Mouse (Mus musculus): ENCODE results near the gene Ccdc70.
"Not testable (repeated sequence)": the region's sequence is repeated elsewhere in the genome, so short reads cannot be mapped to it uniquely, and the experiment has no call there.

Ccdc70 gene

GRCm38 (mm10) chr8:21969475-21969874 lies at the start of gene Ccdc70:
Gene Ccdc70 (plus strand): TSS chr8:21969775.
- no peak for DNase-seq

GRCm38 (mm10) chr8:21930754-21931153 lies 38.8 kb upstream of the Ccdc70 start:
- DNase-seq, result not testable (repeated sequence)

GRCm38 (mm10) chr8:21932610-21933009 lies 37.0 kb upstream of the Ccdc70 start, which contains the start of gene Defb15:
Gene Defb15 (minus strand): TSS chr8:21932710.
- no peak for DNase-seq

- DNase-seq, result not testable (repeated sequence)
These were observed 31.5 kb upstream of the Ccdc70 start, which contains the start of gene Defb35 for GRCm38 (mm10) chr8:21938052-21938451. Gene Defb35 (plus strand): TSS chr8:21938352.

GRCm38 (mm10) chr8:21946462-21946861 lies 23.1 kb upstream of the Ccdc70 start, which contains the start of gene Defb13:
Gene Defb13 (plus strand): TSS chr8:21946762.
- DNase-seq, result peak; percentile 17

GRCm38 (mm10) chr8:21947311-21948017 lies 22.1 kb upstream of the Ccdc70 start:
- peak; percentile 72 for DNase-seq

GRCm38 (mm10) chr8:21955321-21955720 lies 14.3 kb upstream of the Ccdc70 start:
- DNase-seq, result peak; percentile 63

GRCm38 (mm10) chr8:21956336-21956735 lies 13.2 kb upstream of the Ccdc70 start:
- DNase-seq, result no peak

GRCm38 (mm10) chr8:21958414-21958813 lies 11.2 kb upstream of the Ccdc70 start, which contains the start of gene Fam90a1a:
Gene Fam90a1a (plus strand): TSS chr8:21958714.
- DNase-seq, result no peak

- no peak for DNase-seq
These were observed 2.9 kb upstream of the Ccdc70 start for GRCm38 (mm10) chr8:21966646-21967045.

- no peak for DNase-seq
These were observed 8.6 kb downstream of the Ccdc70 start for GRCm38 (mm10) chr8:21978193-21978592.

GRCm38 (mm10) chr8:21981664-21982337 lies 12.2 kb downstream of the Ccdc70 start:
- DNase-seq, result peak; percentile 46

GRCm38 (mm10) chr8:21992184-21992583 lies 22.6 kb downstream of the Ccdc70 start:
- DNase-seq, result peak; percentile 71

GRCm38 (mm10) chr8:21995181-21995580 lies 25.6 kb downstream of the Ccdc70 start:
- no peak for DNase-seq

GRCm38 (mm10) chr8:22004750-22005522 lies 35.4 kb downstream of the Ccdc70 start:
- no peak for DNase-seq

GRCm38 (mm10) chr8:22006423-22006822 lies 36.8 kb downstream of the Ccdc70 start:
- DNase-seq, result no peak

GRCm38 (mm10) chr8:22009403-22009802 lies 39.8 kb downstream of the Ccdc70 start:
- no peak for DNase-seq

GRCm38 (mm10) chr8:22013034-22013707 lies 43.6 kb downstream of the Ccdc70 start:
- DNase-seq, result peak; percentile 82

- peak; percentile 60 for DNase-seq
These were observed 48.2 kb downstream of the Ccdc70 start for GRCm38 (mm10) chr8:22017731-22018130.

GRCm38 (mm10) chr8:22019498-22019897 lies 49.9 kb downstream of the Ccdc70 start:
- DNase-seq, result no peak

- no peak for DNase-seq
These were observed 52.7 kb downstream of the Ccdc70 start for GRCm38 (mm10) chr8:22022244-22022643.
